Mouse (Mus musculus): ENCODE measurements at regions not wholly inside any gene's neighbourhood (a gene's known extent, or its start where the extent isn't known, plus 50 kb on each side); places are given as distances from the start of the nearest gene placed in this dataset.

DNA sequence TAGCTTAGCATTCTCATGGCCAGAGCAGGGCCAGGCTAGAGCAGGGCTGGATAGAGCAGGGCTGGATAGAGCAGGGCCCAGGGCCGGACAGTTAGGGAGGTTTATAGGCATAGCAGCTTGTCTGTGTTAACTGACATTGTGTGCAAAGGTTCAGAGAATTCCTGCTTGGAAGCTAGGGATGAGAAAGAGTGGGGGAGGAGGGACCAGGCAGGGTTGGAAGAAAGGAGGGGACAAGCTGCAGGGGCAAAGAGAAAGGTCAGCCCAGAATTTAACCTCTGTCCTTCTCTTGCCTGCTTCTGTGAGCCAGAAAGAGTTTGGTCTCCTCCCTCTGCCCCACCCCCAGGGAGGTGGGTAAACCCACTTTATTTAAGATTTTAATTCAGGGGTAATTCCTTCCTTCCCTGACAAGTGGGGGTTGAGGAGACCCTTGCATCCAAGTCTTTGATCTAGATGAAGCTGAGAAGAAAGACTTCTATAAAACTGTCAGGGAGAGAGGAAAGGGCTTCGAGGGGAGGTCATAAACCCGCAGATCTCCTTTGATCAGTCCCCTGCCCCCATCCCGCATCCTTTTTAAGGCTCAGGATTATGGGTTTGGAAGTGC is 112.9 kb downstream of the Bdh1 start:
- TF ChIP-seq CTCF (IDR thresholded peaks at IDR 0.05; ENCODE audit: control insufficient read depth, insufficient read depth, low read length) (no peak), POLR2A (IDR thresholded peaks at IDR 0.05; ENCODE audit: borderline replicate concordance, control insufficient read depth, low read depth, low read length) (no peak)

Measured in bone marrow, adult 2 months (tissue).